Mouse (Mus musculus): ENCODE measurements around the gene Dlg2.

DNA sequence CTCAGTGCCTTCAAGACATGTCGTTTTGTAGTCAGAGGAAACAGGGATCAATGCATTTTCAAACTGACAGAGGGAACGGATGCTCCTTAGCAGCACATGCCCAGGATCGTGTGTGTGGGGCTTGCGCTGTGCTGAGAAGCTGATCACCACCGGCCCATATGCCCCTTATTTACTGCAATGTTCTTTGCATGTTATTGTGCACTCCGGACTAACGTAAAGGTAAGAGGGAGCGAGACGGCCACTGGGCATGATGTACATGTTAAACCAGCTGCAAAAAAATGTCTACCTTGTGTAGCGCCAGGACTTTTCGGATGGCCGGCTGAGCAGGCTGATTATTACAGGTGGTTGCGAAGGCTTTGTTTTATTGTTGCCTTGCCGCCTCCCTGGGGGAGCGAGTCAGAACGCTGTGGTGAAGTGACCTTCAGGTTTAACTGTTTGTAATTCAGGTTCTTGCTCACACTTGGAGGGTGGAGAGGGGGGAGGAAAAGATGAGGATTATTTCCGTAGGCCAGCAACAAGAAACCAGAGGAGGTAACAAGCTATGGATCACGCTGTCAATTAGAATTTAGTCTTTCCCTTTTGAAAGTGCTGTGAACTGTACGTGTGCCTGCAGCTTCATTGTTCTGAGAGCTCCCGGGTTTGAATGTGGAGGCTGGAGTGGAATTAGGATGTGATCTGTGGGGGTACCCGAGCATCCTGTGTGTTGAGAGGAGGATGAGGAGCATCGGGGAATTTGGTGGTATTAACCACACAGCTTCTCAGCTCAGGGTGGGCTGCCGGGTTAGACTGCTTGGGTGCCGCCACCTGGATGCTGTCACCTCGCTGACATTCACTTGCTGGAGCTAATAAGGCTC lies 614.6 kb downstream of the Dlg2 start:
- TF ChIP-seq CTCF (IDR thresholded peaks at IDR 0.05; ENCODE audit: borderline replicate concordance, extremely low read depth, insufficient read depth, insufficient read length): no peak
- TF ChIP-seq POLR2A (IDR thresholded peaks at IDR 0.05; ENCODE audit: borderline replicate concordance, extremely low read depth, insufficient read depth, insufficient read length, poor library complexity, severe bottlenecking): no peak

Data from brain, embryonic 14.5 days (tissue).